Mouse (Mus musculus) heart, embryonic 16.5 days (tissue): ENCODE results near the gene Mecom. TPM values are rescaled to one million over a fixed set of nuclear protein-coding genes. Genes with fewer than 3 reads are reported as not detected.
"Not testable (repeated sequence)": the region's sequence is repeated elsewhere in the genome, so short reads cannot be mapped to it uniquely, and the experiment has no call there.

Experiments
- ATAC-seq: fragments of 200-750 bp; cut with Nextera tagmentation; replicated peaks from 2 replicates; pipeline ENCODE4 v1.8.0; 2017; ENCODE audit warnings: moderate number of reproducible peaks; ENCODE audit not compliant: insufficient read depth, low FRiP score; ENCODE audit errors: extremely low read depth
- H3K27ac ChIP-seq: fragments of 300-500 bp; sonication (generic); 2 replicates; pipeline ENCODE4 v1.5.1; 2014; ENCODE audit warnings: mild to moderate bottlenecking, low read length, control low read depth, moderate library complexity
- H3K27me3 ChIP-seq: fragments of 300-500 bp; sonication (generic); 2 replicates; pipeline ENCODE4 v1.6.1; 2014; ENCODE audit warnings: low read length, mixed read lengths; ENCODE audit not compliant: control insufficient read depth, insufficient read depth
- H3K36me3 ChIP-seq: fragments of 300-500 bp; sonication (generic); 2 replicates; pipeline ENCODE4 v1.6.1; 2014; ENCODE audit not compliant: control insufficient read depth, insufficient read depth
- H3K4me1 ChIP-seq: fragments of 300-500 bp; sonication (generic); 2 replicates; pipeline ENCODE4 v1.6.1; 2014; ENCODE audit warnings: low read length, mixed read lengths; ENCODE audit not compliant: control insufficient read depth, insufficient read depth
- H3K4me2 ChIP-seq: fragments of 300-500 bp; sonication (generic); 2 replicates; pipeline ENCODE4 v1.6.1; 2014; ENCODE audit warnings: low read depth, mild to moderate bottlenecking, control low read depth, low read length
- H3K4me3 ChIP-seq: fragments of 300-500 bp; sonication (generic); 2 replicates; pipeline ENCODE4 v1.5.1; 2014; ENCODE audit warnings: mild to moderate bottlenecking, control low read depth, low read length
- H3K9ac ChIP-seq: fragments of 300-500 bp; sonication (generic); 2 replicates; pipeline ENCODE4 v1.6.1; 2014; ENCODE audit warnings: low read length, control low read depth
- H3K9me3 ChIP-seq: fragments of 300-500 bp; sonication (generic); replicated peaks from 2 replicates; pipeline ENCODE4 v1.6.1; 2016; ENCODE audit warnings: low read length; ENCODE audit not compliant: control insufficient read depth
- WGBS: fragments of 180-500 bp; shearing (Covaris S2); extraction: QIAGEN DNeasy Blood & Tissue Kit; methylation state at CpG from one replicate; pipeline ENCODE4 v1.1.7; 2014; 5-methylcytosine and 5-hydroxymethylcytosine counted together
- polyA plus RNA-seq: library from polyadenylated mRNA; unstranded; fragments of >200 nt; fragmentation: Nextera tagmentation; extraction: Ambion mirVana; gene quantifications from 2 replicates; pipeline ENCODE4 v1.2.1, GENCODE M21; 2015

The Mecom gene
- polyA plus RNA-seq, 1 experiment from 2014 or later = 12.7 TPM

DNA sequence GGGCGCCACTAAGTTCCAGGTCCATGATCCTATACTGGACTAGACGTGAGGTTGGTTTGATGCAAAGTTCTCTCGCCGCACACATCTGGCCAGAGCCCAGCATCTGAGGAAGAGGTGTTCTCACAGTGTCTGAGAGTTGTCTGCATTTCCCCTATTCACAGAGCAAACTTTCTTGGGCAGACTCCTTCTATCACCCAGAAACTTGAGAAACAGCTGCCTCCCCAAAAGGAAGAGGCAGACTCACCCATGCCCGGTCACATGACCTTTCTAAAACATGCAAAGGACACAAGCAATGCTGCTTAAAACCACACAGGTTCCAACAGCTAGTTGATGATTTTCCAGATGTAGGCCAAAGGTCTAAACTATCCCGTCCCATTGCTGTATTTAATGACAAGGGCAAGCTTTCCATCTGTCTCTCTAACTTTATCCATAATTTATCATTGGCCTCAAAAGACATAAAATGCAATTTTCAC is 101.8 kb downstream of the Mecom start:
- Histone ChIP-seq H3K9ac (no peak overlapping the region), H3K36me3 (no peaks in the 10 kb centered on the region), H3K4me2 (no peak overlapping the region), H3K27ac (no peak overlapping the region), H3K4me1 (no peaks in the 10 kb centered on the region), H3K9me3 (no peaks in the 10 kb centered on the region), H3K4me3 (no peak overlapping the region), H3K27me3 (no peaks in the 10 kb centered on the region)
- 88% methylated on average over 6 of the region's 6 CpGs for WGBS
- ATAC-seq = no peak

DNA sequence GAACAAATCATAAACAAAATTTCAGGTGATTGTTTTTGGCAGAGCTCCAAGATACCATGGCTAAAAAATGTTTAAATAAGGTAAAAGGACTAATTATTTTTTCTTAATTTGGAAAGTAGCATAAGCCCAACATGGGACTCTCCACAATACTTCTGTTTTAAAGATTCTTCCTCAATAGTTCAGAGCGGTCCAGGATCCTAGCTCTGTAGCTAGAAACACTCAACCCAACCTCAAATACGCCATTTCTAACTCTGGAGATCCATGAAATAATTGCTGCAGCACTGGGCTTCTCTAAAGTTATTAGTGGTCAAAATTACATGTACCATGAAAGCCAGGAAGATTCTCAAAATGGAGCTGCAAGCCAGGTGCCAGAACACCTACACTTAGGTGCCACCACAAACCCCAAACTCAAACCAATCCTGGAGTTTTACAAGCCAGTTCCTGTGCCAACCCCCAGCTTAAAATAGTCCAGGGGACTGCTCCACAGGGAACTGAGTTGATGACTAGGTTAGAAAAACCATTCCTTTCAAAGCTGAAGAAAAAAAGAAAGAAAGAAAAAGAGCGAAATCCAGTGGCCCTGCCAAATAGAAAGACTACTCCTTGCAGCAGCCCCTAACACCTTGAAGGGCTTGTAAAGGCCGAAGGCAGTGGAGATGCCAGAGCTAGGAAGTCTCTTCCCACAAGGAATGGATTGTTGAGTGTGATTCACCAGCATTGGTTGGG is 102.4 kb downstream of the Mecom start:
- WGBS = 86% methylated on average over 4 of the region's 4 CpGs
- H3K36me3 ChIP-seq = no peaks in the 10 kb centered on the region
- no peak overlapping the region for H3K9ac ChIP-seq
- no peaks in the 10 kb centered on the region for H3K4me1 ChIP-seq
- H3K4me2 ChIP-seq = no peak overlapping the region
- H3K4me3 ChIP-seq = no peak overlapping the region
- no peaks in the 10 kb centered on the region for H3K9me3 ChIP-seq
- no peaks in the 10 kb centered on the region for H3K27me3 ChIP-seq
- no peak overlapping the region for H3K27ac ChIP-seq
- ATAC-seq = no peak

DNA sequence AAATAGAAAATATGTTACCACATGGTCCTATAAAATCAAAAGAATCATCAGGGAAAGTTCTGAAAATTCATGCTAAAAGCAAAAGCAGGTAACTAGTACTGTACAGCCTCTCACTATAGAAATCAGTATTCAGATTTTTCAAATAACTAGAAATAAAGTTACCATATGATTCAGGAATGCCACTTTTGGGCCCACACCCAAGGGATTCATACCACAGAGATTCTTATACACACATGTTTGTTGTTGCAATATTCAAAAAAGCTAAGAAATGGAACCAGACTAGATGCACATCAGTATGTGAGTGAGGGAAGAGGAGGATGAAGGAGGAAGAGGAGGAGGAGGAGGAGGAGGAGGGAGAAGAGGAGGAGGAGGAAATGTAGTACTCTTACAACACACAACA is 106.2 kb downstream of the Mecom start:
- ATAC-seq = no peak
- H3K4me1 ChIP-seq = peaks cover 2% of the 10 kb centered on the region; the same call in 1 of the 2 replicates
- no peaks in the 10 kb centered on the region for H3K27me3 ChIP-seq
- no peaks in the 10 kb centered on the region for H3K9me3 ChIP-seq
- H3K9ac ChIP-seq = no peak overlapping the region
- no peak overlapping the region for H3K4me3 ChIP-seq
- no peaks in the 10 kb centered on the region for H3K36me3 ChIP-seq
- no peak overlapping the region for H3K4me2 ChIP-seq
- no peak overlapping the region for H3K27ac ChIP-seq

DNA sequence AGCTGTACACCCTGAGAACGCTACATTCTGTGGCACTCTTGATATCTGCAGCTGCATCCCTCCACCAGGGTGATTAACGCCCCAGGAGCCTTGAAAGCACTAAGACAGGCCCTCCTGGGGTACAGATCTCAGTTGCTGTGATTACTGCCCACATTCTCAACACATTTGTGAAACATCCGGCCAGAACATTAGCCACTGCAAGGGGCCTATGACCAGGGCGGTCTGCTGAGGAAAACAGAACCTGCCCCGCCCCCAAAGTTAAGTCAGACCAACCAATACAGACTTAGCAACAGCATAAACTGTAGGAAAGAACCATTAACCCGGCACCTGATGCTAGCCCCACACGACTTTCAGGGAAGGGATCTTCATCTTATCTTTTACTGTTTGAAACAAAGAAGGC is 109.8 kb downstream of the Mecom start:
- H3K4me3 ChIP-seq = no peak overlapping the region
- no peak overlapping the region for H3K4me2 ChIP-seq
- H3K9me3 ChIP-seq = no peaks in the 10 kb centered on the region
- H3K27ac ChIP-seq = no peak overlapping the region
- no peak overlapping the region for H3K9ac ChIP-seq
- H3K4me1 ChIP-seq = peaks cover 2% of the 10 kb centered on the region; the same call in 1 of the 2 replicates
- H3K36me3 ChIP-seq = no peaks in the 10 kb centered on the region
- 46% methylated on average over 7 of the region's 7 CpGs for WGBS
- no peak for ATAC-seq
- no peaks in the 10 kb centered on the region for H3K27me3 ChIP-seq

DNA sequence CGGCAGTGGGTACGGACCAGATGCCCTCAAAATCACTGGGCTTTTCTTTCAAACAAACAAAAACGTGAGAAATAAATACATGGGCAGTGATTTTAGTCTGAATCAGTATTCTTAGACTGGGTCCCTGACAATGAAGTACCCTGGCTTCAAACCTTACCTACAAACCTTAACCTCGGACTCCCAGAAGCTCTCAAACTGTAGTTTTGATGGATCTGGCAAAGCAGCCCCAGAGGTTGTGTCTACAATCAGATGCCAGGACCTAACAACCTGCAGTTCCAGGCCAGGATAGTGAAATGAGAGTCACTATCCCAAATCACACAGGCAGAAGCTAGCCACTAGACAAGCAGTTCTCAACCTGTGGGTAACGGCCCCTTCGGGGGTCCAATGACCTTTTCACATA is 111.2 kb downstream of the Mecom start:
- Histone ChIP-seq H3K27me3 (no peaks in the 10 kb centered on the region), H3K27ac (no peak overlapping the region), H3K4me3 (no peak overlapping the region), H3K36me3 (no peaks in the 10 kb centered on the region), H3K9me3 (no peaks in the 10 kb centered on the region), H3K9ac (no peak overlapping the region), H3K4me2 (no peak overlapping the region), H3K4me1 (peaks cover 2% of the 10 kb centered on the region; the same call in 1 of the 2 replicates)
- 83% methylated on average over 6 of the region's 6 CpGs for WGBS
- no peak for ATAC-seq

DNA sequence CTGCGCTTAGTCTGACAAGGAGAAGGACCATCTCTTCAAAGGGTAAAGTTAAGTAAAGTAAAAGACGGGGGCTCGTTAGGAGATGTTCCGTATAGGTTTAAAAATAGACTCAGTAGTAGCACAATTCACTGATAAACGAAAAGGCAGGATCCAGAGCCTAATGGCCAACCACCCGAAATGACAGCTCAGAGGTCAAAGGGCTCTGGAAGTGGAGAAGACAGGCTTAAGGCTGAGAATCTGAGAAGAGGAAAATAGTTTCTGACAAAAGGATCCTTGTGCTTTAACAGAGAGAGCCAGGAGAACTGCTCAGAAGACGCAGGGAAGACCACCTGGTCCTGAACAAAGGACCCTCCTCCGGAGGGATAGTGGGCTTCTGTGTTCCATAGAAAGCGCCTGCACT is 111.7 kb downstream of the Mecom start:
- H3K9me3 ChIP-seq = no peaks in the 10 kb centered on the region
- H3K4me2 ChIP-seq = no peak overlapping the region
- H3K4me1 ChIP-seq = peaks cover 2% of the 10 kb centered on the region; the same call in 1 of the 2 replicates
- H3K27me3 ChIP-seq = no peaks in the 10 kb centered on the region
- no peaks in the 10 kb centered on the region for H3K36me3 ChIP-seq
- no peak for ATAC-seq
- H3K9ac ChIP-seq = no peak overlapping the region
- no peak overlapping the region for H3K4me3 ChIP-seq
- no peak overlapping the region for H3K27ac ChIP-seq
- WGBS = 50% methylated on average over 9 of the region's 9 CpGs

DNA sequence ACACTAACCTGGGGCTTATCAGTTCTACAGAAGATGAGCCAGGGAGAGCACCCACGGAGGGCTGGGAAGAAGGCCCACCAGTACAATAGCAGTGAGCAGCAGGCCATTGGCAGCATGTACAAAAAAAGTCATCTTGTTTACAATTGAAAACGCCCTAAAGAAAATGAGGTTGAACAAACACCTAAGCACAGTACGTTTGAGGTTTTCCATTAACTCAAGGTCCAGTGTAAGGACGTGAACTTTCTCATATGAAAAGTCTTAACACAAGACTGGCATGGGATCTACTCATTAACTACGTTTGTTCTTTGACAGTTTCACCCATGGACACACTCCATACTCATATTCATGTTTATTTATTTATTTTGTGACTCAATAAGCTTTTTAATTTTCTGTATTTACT is 118.9 kb downstream of the Mecom start:
- Histone ChIP-seq H3K27ac (no peak overlapping the region), H3K4me2 (no peak overlapping the region), H3K36me3 (no peaks in the 10 kb centered on the region), H3K4me3 (no peak overlapping the region), H3K4me1 (no peaks in the 10 kb centered on the region), H3K9ac (no peak overlapping the region), H3K9me3 (0 out of 2 replicates have a peak, but pooled peaks cover 3% of the 10 kb centered on the region), H3K27me3 (no peaks in the 10 kb centered on the region)
- 71% methylated on average over 5 of the region's 5 CpGs for WGBS
- ATAC-seq = no peak

DNA sequence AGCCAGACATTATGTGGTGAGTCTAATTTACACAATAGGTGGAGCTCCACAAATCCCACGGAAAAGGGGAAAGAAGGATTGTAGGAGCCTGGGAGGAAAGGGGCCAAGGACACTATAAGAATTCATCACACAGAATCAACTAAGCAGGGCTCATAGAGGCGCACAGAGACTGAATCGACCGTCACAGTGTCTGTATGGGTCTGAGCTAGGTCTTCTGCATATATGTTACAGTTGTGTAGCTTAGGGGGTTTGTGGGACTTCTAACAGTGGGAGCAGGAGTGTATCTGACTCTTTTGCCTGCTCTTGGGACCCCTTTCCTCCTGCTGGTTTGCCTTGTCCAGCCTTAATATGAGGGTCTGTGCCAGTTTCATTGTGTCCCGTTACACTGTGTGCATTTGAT is 123.8 kb downstream of the Mecom start:
- WGBS = 87% methylated on average over 5 of the region's 5 CpGs
- Histone ChIP-seq H3K9me3 (0 out of 2 replicates have a peak, but pooled peaks cover 3% of the 10 kb centered on the region), H3K27ac (no peak overlapping the region), H3K4me3 (no peak overlapping the region), H3K27me3 (no peaks in the 10 kb centered on the region), H3K9ac (no peak overlapping the region), H3K4me1 (no peaks in the 10 kb centered on the region), H3K4me2 (no peak overlapping the region), H3K36me3 (no peaks in the 10 kb centered on the region)
- no peak for ATAC-seq

DNA sequence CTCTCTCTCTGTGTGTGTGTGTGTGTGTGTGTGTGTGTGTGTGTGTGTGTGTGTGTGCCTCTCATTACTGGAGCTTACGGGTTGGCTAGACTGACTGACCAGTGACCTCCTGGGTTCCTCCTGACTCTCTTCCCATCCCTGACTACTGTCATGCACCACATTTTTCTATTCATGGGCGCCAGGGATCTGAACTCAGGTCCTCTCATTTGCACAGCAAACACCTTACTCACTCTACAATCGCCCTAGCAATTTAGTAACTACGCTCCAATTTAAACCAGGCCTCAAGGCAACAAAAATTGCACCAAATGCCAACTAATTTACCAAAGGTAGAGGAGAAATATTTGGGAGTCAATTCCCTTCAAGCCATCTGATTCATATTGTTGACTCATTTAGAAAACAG is 125.9 kb downstream of the Mecom start:
- ATAC-seq, H3K27me3 ChIP-seq, H3K9me3 ChIP-seq, H3K4me2 ChIP-seq, H3K27ac ChIP-seq, H3K4me3 ChIP-seq, H3K9ac ChIP-seq, H3K4me1 ChIP-seq, H3K36me3 ChIP-seq: not testable (repeated sequence)
- WGBS = 92% methylated on average over 4 of the region's 4 CpGs
